Mouse (Mus musculus) retina, postnatal 1 day (tissue): ENCODE results near the gene AC161166.1.
"Not testable (repeated sequence)": the region's sequence is repeated elsewhere in the genome, so short reads cannot be mapped to it uniquely, and the experiment has no call there.

Experiments
- DNase-seq: peaks from one replicate; pipeline ENCODE4 v3.0.0-alpha.2; 2012

The AC161166.1 gene

DNA sequence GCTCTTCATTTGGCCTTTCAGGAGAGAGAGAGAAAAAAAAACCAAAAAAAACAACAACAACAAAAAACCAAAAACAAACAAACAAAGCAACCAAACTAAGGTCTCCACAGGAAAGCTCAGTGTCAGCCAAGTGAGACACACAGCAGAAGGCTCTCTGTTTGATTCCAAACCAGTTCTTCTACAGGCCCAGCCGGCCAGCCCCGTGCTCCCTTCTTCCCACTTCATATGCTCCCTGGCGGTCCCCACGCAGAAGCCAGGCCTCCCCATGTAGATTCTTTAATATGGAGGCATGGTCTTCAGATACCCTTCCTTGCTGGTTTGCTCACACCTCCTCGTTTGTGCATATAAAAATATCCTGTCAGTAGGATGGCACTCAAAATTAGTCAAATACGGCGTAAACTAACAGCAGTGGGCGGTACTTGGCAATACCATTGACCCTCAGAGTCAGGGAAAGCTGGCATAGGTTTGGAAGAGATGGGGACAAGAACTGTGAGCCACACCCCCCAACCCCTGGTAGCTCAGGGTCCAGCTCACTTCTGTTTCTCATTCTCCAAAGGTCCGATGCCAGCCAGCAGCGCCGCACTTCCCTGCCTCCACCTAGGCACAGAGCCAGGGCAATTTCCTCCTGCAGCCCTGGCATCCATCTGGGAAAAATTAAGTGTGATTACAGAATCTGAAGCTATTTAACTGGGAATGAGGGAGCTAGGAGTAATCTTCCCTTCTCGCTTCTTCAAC, 13.6 kb upstream of the AC161166.1 start:
- DNase-seq = no peak

DNA sequence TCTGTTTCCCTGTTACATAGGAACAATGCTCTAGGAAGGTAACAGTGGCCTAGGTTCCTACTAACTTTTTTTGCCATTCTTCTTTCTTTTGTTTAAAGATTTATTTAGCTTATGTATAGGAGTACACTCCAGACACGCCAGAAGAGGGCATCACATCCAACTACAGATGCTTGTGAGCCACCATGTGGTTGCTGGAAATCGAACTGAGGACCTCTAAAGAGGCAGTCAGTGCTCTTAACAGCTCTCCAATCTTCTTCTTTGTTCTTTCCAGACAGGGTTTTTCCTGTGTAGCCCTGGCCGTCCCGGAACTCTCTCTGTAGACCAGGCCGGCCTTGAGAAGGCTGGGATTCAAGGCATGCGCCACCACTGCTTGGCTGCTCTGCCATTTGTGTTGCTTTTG, 12.7 kb upstream of the AC161166.1 start:
- no peak for DNase-seq

DNA sequence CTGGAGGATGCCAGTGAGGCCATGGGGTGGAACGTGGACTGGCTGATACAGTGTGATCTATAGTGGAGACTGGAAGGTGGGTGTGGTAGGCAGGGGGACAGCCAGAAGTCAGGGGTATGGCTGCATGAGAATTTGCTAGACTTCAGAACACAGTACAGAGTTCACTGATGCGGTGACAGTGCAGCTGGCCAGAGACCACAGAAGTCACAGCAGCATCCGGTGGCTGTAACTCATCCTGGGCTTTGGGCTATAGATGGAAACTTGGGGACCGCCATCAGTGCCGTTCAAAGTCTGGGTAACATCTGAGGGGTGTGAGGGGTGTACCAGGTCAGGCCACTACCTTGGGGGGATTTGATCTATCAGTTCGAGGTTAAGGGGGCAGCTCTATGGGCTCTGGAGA, 11.5 kb upstream of the AC161166.1 start:
- DNase-seq = no peak

DNA sequence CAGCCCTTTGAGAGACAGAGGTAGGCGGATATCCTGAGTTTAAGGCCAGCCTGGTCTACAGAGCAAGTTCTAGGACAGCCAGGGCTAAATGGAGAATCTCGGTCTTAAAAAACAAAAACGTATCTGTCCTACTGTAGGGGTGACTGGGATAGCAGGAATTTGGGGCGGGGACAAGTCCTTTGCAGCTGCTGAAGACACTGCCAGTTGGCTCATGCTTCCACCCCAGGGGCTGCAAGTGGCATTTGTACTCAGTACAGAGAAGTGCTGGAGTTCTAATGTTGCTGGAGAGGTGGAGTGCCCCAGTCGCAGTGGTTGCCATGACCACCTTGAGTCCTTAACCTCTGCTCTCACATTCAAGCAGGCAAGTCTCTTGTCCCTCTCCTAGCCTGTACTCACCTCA, 10.6 kb upstream of the AC161166.1 start:
- DNase-seq = no peak

DNA sequence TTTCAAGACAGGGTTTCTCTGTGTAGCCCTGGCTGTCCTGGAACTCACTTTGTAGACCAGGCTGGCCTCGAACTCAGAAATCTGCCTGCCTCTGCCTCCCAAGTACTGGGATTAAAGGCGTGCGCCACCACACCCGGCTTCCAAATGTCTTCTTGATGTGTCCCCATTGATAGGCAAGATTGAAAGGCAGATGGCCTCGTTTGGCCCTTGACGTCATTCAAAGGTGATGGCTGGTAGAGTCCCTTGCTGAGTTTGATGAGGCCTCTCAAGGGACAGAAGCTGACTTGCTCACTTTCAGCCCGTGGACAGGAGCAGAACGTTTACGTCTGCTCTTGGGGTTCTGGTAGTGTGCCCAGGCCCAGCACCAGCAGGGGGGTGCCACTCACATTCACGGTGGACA, 7.8 kb upstream of the AC161166.1 start:
- not testable (repeated sequence) for DNase-seq

DNA sequence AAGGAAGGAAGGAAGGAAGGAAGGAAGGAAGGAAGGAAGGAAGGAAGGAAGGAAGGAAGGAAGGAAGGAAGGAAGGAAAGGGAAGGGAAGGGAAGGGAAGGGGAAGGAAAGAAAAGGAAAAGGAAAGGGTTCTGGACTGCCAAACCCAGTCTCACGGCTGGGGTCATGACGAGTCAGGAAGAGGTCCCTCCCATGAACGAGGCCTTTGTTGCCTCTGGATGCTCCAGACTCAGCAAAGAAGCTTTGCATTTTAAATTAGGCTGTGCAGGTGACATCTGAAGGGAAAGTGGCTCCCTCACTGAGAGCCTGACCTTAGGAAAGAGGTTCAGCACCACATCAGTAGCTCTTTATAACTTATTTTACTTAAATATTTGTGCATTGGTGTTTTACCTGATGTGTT, 6.9 kb upstream of the AC161166.1 start:
- DNase-seq = no peak

DNA sequence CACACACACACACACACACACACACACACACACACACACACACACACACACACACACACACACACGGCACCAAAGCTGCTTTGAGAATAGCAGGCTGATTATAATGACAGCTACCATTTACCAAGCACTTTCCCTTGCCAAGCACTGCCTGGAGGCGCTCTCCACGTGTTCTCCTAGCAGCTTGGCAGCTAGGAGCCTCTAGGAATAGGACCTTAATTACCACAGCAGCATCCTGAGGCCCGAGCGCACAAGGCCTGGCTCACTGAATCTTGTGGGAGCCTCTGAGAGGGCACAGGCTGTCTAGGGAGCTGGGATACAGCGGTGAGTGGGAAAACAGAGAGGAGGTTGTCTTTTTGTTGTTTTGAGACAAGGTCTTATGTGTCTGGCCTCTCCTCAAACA, 5.4 kb upstream of the AC161166.1 start:
- peak; percentile 59 for DNase-seq

DNA sequence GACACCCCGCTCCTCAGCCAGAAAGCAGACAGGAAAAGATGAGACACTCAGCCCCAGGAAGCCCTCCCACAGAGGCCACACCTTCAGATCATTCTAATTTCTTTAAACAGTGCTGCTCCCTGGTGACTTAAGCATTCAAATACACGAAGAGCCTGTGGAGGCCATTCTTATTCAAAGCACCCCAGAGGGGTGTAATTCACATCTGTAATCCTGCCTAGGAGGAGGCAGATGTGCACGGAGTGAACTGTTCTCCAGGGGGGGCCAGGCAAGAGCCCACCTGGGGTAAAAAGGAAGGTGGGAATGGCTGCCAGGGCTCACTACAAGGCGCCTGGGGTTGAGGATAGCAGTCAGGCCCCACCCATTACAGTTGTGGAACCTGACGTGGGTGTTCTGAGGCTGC, 4.8 kb upstream of the AC161166.1 start:
- DNase-seq = no peak

DNA sequence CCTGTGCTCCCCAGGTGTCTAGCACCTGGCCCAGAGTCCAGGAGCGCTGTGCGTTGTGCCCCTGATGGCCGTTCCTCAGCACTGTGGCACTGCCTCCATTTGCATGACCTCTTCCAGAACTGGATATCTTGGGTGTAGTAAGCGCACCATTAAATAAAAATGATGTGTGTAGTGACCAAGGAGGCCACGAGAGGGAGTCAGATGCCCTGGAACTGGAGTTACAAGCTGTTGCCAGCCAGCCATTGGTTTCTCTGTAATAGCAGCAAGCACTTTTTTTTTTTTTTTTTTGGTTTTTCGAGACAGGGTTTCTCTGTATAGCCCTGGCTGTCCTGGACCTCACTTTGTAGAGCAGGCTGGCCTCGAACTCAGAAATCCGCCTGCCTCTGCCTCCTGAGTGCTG, 4.1 kb upstream of the AC161166.1 start:
- not testable (repeated sequence) for DNase-seq

DNA sequence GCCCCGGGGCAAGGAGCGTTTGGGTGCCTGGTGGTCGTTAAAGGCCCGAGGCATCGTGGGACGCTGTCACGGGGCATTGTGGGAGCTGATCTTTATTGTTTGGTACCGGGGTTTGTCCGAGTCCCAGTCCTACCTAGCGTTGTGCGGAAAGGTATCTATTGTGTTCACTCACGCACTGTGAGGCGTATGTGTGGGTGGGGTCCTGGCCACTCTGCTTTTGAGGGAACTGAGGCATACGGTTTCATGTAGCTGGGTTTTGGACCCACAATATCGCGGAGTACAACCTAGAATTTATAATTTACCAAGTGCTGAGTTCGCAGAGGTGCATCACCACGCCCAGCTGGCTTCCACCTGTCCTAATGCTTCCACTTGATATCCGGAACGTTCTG, 4.5 kb downstream of the AC161166.1 start:
- DNase-seq = no peak

DNA sequence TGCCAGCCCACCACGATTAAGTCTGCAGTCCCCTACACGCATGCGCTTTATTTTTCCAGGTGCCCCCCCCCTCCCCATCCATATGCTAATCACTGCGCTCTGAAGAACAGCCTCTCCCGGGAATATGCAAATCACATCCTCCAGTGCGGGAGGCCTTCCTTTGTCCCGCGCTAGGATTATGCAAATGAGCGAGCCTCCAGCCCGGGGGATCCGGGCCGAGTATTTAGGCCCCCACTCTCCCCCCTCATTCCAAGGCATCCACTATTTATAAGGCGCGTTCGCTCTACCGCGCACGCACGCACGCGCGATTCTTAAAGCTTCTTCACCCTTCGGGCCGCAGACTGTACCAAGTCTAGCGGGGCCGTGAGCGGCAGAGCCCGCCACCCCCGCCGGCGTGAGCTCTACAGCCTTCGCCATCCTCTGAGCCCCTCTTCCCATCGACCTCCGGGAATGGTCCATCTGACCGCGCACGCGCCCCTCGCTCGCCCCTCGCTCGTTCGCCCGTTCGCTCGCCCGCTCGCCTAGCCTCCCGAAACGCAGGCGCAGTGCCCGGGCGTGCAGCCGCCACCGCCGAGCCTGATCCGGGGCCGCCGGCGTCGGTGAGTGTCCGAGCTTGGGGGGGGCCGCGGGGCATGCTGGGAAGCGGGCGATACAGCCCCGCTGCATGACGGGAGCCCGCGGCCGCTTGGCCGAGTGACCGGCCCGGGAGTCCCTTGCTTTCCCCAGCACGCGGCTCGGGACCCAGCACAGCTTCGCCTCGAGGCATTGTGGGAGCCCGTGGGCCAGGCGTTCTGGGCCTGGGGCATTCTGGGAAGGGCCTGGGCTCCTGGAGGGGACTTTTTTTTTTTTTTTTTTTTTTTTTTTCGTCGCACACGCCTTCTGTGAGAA, 5.2 kb downstream of the AC161166.1 start, which contains the start of gene Zfp428:
Zfp428 (plus strand) TSS at position 169 of the 888 bp plus-strand sequence.
- DNase-seq = peak; percentile 96

DNA sequence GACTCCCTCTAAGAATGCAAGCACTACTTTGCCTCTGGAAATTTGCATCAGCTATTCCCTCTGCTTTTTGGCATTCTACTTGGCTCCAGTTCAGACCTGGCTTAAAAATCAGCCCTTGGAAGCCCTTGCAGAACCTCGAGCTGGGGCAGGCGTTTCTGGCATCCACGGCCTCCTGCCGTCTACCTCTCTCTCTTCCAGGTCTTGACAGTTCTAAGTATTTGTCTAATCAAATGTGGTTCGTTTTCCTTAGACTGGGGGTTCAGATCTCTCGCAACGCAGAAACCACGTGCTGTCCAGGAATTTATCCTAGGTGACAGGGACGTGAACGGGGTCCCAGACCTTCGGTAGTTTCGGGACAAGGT, 5.8 kb downstream of the AC161166.1 start:
- no peak for DNase-seq

DNA sequence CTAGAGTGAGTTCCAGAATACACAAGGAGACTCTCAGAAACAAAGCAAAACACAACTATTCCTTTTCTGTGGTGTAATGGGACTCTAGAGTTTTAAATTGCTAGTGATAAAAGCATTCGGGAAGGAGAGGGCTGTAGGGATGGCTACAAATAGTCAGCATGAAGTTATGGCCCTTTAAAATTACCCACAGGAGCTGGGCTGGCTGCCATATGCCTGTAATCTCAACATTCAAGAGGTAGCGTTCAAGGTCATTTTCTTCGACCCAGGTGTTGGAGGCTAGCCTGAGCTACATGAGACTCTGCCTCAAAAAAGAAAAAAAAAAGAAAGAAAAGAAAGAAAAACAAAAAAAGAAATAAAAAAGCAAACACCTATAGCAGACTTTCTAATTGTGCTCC, 6.2 kb downstream of the AC161166.1 start:
- DNase-seq = no peak

DNA sequence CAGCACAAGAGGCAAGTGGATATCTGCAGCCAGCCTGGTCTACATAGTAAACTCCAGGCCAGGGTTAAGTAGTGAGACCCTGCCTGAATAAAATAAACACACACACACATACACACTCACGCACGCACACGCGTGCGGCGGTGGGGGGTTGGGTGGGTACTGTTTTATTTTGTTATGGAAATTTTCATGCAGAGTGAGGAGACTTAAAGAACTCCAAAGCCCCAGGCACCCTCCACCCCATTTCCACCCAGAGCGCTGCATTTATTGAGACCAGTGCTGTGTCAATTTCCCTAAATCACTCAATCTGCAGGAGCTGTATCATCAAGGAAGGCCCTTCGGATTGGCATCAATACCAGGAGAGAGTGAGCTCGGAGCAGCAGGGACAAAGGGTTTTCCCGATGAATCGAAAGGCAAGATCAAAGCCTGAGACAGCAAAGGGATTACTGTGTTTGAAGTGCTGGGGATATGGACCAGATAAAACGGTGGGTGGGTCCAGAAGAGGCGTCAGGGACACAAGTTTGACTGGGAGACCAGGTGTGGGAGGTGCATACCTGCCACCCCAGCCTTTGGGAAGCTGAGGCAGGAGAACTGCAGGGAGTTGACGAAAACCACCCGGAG, 6.7 kb downstream of the AC161166.1 start:
- no peak for DNase-seq

DNA sequence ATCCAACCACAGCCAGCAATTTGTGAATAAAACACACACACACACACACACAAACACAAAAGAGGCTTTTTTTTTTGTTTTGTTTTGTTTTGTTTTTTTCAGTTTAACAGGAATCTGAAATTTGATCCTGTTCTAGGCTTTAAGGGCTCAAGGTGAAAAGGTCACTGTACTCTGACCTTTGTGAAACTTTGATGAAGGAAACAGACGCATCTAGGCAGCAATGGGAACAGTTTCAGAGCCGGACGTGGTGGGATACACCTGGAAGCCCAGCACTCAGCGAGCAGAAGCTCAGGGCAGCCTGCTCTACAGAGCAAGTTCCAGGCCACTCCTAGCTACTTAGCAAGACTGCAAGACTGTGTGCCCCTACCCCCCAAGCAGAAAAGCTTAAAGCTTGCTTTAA, 7.4 kb downstream of the AC161166.1 start:
- DNase-seq = no peak

DNA sequence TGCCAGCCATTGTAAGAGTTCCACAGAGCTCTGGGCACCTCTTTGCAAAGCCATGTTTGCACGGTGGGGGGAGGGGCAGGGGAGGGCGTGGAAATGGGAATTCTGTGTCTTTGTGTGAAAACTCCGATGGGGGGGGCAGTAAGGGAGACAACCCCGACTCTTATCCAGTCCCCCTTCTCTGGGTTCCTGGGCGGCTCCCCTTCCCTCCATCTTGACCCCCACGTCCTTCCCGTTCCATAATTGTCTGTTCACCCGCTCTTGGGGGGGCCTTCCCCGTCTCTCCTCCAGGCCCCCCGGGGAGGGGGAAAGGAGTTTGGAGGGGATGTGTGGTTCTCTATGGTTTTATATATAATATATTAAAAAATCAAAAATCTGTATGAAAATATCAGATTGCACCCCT, 8.3 kb downstream of the AC161166.1 start:
- DNase-seq = no peak

DNA sequence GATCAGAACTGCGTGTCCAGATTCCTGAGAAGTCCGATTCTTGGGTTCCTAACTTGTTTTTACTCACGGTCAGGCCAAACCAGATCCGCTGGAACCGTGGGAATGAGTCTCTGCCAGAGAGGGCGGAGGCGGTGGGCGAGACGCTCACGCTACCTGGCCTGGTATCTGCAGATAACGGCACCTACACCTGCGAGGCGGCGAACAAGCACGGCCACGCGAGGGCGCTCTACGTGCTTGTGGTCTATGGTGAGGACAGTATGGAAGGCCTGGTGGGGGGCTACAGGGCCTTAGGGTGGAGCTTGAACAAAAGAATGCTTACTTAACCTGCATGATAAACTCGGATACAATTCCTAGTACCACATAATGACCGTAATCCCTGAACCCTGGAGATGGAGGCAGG, 10.8 kb downstream of the AC161166.1 start:
- no peak for DNase-seq

DNA sequence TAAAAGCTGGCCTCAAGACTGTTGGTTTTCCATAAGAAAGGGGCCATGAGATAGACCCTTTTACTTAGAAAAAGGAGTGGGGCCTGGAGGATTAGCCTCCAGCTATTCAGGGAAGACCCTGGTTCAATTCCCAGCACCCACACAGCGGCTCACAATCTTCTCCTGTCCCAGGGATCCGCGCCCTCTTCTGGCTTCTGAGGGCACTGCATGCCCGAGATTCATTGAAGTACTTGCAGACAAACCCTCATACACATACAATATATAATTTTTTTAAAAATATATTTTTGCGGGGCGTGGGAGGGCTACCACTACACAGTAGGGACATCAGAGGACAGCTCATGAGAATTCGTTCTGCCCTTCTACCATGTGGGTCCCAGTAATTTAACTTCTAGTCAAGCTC, 11.3 kb downstream of the AC161166.1 start:
- peak; percentile 50 for DNase-seq

DNA sequence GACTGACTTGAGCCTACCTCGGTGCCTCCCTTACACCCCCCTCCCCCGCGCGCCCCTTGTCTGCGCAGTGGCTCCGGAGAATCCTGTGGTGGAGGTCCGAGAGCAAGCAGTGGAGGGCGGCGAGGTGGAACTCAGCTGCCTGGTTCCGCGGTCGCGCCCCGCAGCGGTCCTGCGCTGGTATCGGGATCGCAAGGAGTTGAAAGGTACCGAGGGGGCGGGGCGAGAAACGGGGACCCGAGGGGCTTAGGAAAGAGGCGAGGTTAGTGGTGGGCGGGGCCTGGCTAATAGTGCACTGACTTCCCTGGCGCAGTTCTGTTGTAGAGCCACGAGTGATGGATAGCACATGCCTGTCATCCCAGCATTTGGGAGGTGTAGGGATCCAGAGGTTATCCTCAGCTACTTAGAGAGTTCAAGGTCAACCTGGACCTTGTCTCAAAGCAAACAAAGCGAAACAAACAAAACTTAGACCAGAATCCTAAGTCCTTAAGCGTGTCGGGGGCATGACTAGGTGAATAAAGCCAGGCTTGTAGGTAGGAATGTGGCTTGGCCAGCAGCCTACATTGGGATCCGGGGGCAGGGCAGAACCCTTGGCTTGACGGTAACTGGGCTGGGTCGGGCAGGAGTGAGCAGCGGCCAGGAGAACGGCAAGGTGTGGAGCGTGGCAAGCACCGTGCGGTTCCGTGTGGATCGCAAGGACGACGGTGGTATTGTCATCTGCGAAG, 12.2 kb downstream of the AC161166.1 start:
- DNase-seq = peak; percentile 39

DNA sequence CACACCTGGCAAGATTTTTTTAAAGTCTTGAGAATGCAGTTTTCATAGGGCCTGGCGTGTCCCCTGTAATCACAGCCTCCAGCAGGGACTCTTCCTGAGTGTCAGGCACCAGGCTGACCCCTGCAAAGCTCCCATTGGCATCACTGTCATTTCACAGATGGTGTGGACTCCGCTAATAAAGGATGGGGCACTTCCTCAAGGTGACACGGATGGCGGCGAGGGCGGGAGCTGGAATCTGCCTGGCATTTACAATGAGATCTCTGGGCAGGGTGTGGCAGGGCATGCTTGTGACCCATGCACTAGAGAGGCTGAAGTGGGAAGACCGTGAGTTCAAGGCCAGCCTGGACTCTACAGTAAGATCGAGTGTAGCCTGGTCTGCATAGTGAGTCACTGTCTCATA, 24.0 kb downstream of the AC161166.1 start:
- no peak for DNase-seq

DNA sequence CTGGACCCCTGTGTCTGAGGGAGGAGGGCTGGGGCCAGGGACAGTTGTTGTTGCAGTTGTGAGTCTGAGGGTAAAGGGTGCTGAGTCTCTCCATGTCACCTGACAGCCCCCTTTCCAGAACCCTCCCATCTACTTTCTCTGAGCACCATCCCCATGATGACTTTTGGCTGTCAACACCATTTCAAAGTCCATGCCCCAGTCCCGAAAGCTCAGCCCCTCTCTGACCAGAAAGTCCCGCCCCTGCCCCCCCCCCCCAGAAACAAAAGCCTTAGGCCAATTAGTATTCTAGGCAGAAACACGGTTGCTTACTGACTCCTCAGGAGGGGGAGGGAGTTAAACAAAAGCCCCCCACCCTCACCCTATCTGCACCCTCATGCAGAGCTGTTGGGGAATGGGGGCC, 24.9 kb downstream of the AC161166.1 start:
- no peak for DNase-seq

DNA sequence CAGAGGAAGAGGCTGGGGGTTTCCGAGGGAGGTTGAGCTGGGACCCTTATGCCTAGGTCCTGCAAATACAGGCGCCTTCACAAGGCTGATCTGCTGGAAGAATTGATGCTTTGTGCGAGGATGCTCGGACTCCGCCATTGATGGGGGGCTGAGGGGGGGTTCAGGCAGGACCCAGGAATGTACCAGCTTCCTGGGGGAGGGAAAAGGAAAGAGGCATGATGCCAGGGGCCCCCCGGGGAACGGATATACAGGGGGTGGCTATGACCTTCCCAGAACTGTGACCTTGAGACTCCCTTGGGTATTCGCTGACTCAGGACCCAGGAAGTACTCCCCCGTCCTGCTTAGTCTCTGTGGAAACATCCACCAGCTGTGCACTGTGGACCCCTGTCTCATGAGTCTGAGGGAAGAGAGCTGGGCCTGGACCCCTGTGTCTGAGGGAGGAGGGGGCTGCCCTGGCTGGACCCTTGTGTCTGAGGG, 25.6 kb downstream of the AC161166.1 start:
- DNase-seq = peak; percentile 73

DNA sequence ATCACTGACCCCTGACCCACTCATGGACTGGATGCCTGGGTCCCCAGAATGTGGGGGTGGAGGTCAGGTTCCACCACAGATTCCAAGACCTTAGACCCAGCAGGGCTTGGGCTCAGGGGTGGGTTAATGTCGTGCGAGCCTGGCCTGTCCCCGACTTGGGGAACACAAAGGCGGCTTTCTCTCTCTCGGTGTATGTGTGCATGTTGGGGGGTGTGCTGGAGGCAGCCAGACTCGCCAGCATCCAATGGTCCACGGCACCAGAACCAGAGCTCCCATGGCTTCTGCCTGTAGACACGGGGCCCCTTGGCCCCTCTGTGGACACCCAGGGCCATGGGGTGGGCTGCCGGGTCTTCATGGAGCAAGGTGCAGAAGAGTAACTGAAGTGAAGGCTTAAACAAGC, 26.8 kb downstream of the AC161166.1 start:
- no peak for DNase-seq
